Mouse (Mus musculus) E14TG2a.4 (cell line): ENCODE measurements around the gene Myo16.

Source experiments
- H3K27me3 ChIP-seq: 2 replicates; pipeline ENCODE4 v1.6.1; 2014; ENCODE audit warnings: low read length, control low read depth; ENCODE audit not compliant: insufficient read depth
- H3K36me3 ChIP-seq: 2 replicates; pipeline ENCODE4 v1.6.1; 2014; ENCODE audit warnings: low read length, control low read depth; ENCODE audit not compliant: insufficient read depth
- H3K4me1 ChIP-seq: replicated peaks from 2 replicates; pipeline ENCODE4 v1.6.1; 2014; ENCODE audit warnings: low read depth, low read length, control low read depth
- H3K4me3 ChIP-seq: replicated peaks from 2 replicates; pipeline ENCODE4 v1.5.1; 2014; ENCODE audit warnings: mild to moderate bottlenecking, low read length
- H3K9me3 ChIP-seq: 2 replicates; pipeline ENCODE4 v1.6.1; 2014; ENCODE audit warnings: low read length, control low read depth
- CTCF ChIP-seq: conservative IDR thresholded peaks from 2 replicates; pipeline ENCODE4 v1.5.1; 2014; ENCODE audit warnings: low read length
- NANOG ChIP-seq: IDR thresholded peaks from 2 replicates; pipeline ENCODE4 v1.6.1; 2014; ENCODE audit warnings: borderline replicate concordance, low read length, mixed read lengths
- POU5F1 ChIP-seq: IDR thresholded peaks from 2 replicates; pipeline ENCODE4 v1.6.1; 2014; ENCODE audit warnings: low read length, borderline replicate concordance

The Myo16 gene

GRCm38 (mm10) chr8:10439595-10440453, 286.1 kb downstream of the Myo16 start:
- Histone ChIP-seq H3K4me1 (no peaks in the 10 kb centered on the region; the same call in 1 of the 2 replicates), H3K4me3 (no peak overlapping the region), H3K9me3 (no peaks in the 10 kb centered on the region), H3K36me3 (no peaks in the 10 kb centered on the region), H3K27me3 (peaks cover 5% of the 10 kb centered on the region)
- TF ChIP-seq CTCF = no peak
- TF ChIP-seq POU5F1 = no peak
- no peak for TF ChIP-seq NANOG

GRCm38 (mm10) chr8:10442562-10442961, 288.9 kb downstream of the Myo16 start:
- no peak for TF ChIP-seq NANOG
- no peak for TF ChIP-seq POU5F1
- no peak for TF ChIP-seq CTCF
- Histone ChIP-seq H3K36me3 (no peaks in the 10 kb centered on the region), H3K4me3 (no peak overlapping the region), H3K4me1 (no peaks in the 10 kb centered on the region; the same call in 1 of the 2 replicates), H3K9me3 (no peaks in the 10 kb centered on the region), H3K27me3 (peaks cover 5% of the 10 kb centered on the region)

- H3K4me1 ChIP-seq = no peaks in the 10 kb centered on the region; the same call in 1 of the 2 replicates
- TF ChIP-seq CTCF (no peak), POU5F1 (no peak), NANOG (no peak)
- peaks cover 5% of the 10 kb centered on the region for H3K27me3 ChIP-seq
- no peaks in the 10 kb centered on the region for H3K9me3 ChIP-seq
- no peak overlapping the region for H3K4me3 ChIP-seq
- no peaks in the 10 kb centered on the region for H3K36me3 ChIP-seq
These were observed 291.3 kb downstream of the Myo16 start for GRCm38 (mm10) chr8:10445011-10445410.

GRCm38 (mm10) chr8:10448545-10448944, 294.8 kb downstream of the Myo16 start:
- Histone ChIP-seq H3K4me1 (no peaks in the 10 kb centered on the region), H3K36me3 (no peaks in the 10 kb centered on the region), H3K9me3 (no peaks in the 10 kb centered on the region), H3K27me3 (no peaks in the 10 kb centered on the region), H3K4me3 (no peak overlapping the region)
- TF ChIP-seq CTCF (no peak), POU5F1 (no peak), NANOG (no peak)

- Histone ChIP-seq H3K27me3 (no peaks in the 10 kb centered on the region), H3K36me3 (no peaks in the 10 kb centered on the region), H3K4me3 (no peak overlapping the region), H3K4me1 (no peaks in the 10 kb centered on the region), H3K9me3 (no peaks in the 10 kb centered on the region)
- TF ChIP-seq CTCF (no peak), POU5F1 (no peak), NANOG (no peak)
These were observed 299.3 kb downstream of the Myo16 start for GRCm38 (mm10) chr8:10453046-10453445.

GRCm38 (mm10) chr8:10458151-10458649, 304.5 kb downstream of the Myo16 start:
- Histone ChIP-seq H3K4me1 (no peaks in the 10 kb centered on the region), H3K36me3 (no peaks in the 10 kb centered on the region), H3K4me3 (no peak overlapping the region), H3K27me3 (0 out of 2 replicates have a peak, but pooled peaks cover 2% of the 10 kb centered on the region), H3K9me3 (no peaks in the 10 kb centered on the region)
- no peak for TF ChIP-seq POU5F1
- TF ChIP-seq CTCF = no peak
- no peak for TF ChIP-seq NANOG

- Histone ChIP-seq H3K4me3 (no peak overlapping the region), H3K36me3 (no peaks in the 10 kb centered on the region), H3K4me1 (no peaks in the 10 kb centered on the region), H3K27me3 (0 out of 2 replicates have a peak, but pooled peaks cover 2% of the 10 kb centered on the region), H3K9me3 (no peaks in the 10 kb centered on the region)
- TF ChIP-seq CTCF (no peak), POU5F1 (no peak), NANOG (no peak)
These were observed 308.6 kb downstream of the Myo16 start for GRCm38 (mm10) chr8:10462271-10462670.

- Histone ChIP-seq H3K36me3 (no peaks in the 10 kb centered on the region), H3K4me1 (no peaks in the 10 kb centered on the region), H3K9me3 (no peaks in the 10 kb centered on the region), H3K4me3 (no peak overlapping the region), H3K27me3 (no peaks in the 10 kb centered on the region)
- TF ChIP-seq NANOG (no peak), POU5F1 (no peak), CTCF (no peak)
These were observed 314.8 kb downstream of the Myo16 start for GRCm38 (mm10) chr8:10468490-10468889.

- TF ChIP-seq CTCF (no peak), POU5F1 (no peak), NANOG (no peak)
- H3K36me3 ChIP-seq = no peaks in the 10 kb centered on the region
- H3K27me3 ChIP-seq = no peaks in the 10 kb centered on the region
- H3K9me3 ChIP-seq = no peaks in the 10 kb centered on the region
- no peak overlapping the region for H3K4me3 ChIP-seq
- no peaks in the 10 kb centered on the region for H3K4me1 ChIP-seq
These were observed 315.9 kb downstream of the Myo16 start for GRCm38 (mm10) chr8:10469658-10470057.
